Mouse (Mus musculus) layer of hippocampus, postnatal 36 days (tissue): ENCODE measurements around the gene C1ql1. TPM values are rescaled to one million over a fixed set of nuclear protein-coding genes. Genes with fewer than 3 reads are reported as not detected.
"Not testable (repeated sequence)": the region's sequence is repeated elsewhere in the genome, so short reads cannot be mapped to it uniquely, and the experiment has no call there.

Experiments used
- DNase-seq, 2 experiments: peaks; one replicate each; pipeline ENCODE4 v3.0.0; 2022
- total RNA-seq, 2 experiments: library from RNA; stranded (reverse); gene quantifications; 2 replicates each; pipeline ENCODE4 v1.2.3; 2021

C1ql1 gene
- 10 to 100 TPM; 16.2 to 18.2 TPM for total RNA-seq

DNA sequence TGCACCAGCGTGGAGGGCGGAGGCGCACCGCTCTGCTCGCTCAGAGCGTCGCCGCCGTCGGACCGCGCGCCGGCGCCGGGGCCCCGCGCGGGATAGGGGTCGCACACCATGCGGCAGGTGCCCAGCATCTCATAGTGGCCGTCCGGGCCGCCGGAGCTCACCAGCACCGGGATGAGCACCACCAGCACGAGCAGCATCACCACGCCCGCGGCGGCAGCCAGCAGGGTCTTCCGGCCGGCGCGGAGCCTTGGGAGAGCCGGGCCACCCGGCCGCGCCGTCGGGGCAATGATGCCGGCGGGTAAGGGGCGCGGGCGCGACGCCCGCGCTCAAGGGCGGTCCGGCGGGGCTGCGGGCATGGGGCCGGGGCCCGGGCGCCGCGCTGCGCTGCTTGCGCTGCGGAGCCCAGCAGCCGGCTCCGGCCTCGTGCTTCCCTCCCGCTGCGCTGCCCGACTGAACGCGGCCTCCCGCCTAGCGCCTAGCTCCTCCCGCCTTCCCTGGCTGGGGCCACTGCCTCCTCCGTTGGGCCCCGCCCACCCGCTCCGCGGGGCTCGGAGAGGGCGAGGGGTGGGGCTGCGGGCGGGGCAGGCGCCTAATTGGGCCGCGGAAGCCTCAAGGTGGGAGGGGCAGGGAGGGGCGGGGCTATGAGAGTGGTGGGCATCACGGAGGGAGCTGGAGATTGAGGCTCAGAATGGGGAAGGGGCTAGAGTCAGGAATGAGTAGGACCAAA lies at the start of gene C1ql1:
Gene C1ql1 (minus strand): TSS at position 424 of the 727 bp plus-strand sequence.
- peak; percentile 63 to 76 for DNase-seq

DNA sequence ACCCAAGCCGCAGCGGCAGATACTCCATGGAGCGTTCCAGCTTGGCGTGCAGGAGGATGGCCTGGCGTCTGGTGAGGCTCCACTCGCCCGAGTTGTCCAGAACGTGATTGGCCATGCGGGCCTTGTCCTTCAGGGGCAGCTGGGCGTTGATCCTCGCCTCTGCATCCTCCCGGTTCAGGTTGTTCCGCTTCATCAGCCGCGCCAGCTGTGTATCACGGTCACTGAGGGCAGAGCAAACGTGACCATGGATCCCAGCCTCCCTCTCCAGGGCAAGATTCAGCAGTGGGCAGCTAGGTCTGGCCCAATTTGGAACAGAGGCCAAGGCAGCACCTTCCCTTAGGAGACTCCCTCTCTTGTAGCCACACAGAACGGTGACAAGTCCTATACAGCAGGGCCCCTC lies 48.5 kb upstream of the C1ql1 start:
- DNase-seq, result no peak

DNA sequence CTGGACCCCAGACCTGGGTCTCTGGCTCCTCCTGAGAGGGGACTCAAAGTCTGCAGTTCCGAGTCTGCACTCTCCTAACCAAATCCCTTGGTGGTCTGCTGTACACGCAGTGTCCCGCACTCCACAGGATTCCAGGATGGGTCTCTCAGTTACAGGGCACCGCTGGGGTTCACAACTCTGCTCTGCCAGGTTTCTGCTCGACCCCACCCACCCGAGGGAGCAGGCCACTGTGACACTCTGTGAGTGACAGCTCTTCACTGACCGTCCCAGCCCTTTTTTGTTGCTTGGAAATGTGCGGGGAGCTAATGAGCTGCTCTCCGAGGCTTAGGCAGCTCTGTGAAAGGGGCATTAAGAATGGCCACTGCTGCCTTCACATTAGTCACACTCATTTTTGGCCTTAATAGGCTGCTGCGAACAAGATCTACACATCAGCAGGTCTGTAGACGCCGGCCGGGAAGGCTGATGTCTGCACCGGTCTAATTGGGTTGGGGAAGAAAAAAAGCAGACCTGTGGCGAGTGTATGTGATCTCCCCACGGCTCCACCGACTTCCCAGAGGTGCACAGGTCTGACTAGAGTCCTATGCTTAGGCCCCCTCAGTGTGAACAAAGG lies 47.0 kb upstream of the C1ql1 start:
- no peak for DNase-seq

DNA sequence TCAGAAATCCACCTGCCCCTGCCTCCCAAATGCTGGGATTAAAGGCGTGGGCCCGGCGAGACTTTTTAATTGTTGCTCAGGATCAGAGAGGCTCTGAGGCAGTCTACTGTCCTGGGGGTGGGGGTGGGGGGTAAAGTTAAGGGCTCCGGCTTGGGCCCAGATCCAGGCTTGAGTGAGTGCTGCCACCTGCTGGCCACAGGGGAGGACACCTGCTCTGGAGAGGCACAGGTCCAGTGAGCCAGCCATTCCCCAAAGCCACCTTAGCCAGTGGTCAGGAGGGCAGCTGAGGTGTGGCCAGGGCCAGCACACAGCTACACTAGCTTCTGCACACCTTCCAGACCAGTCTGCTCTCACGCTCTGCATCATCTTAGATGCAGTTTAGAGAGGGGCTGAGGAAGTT lies 46.5 kb upstream of the C1ql1 start:
- DNase-seq, result peak; percentile 62 to 64

DNA sequence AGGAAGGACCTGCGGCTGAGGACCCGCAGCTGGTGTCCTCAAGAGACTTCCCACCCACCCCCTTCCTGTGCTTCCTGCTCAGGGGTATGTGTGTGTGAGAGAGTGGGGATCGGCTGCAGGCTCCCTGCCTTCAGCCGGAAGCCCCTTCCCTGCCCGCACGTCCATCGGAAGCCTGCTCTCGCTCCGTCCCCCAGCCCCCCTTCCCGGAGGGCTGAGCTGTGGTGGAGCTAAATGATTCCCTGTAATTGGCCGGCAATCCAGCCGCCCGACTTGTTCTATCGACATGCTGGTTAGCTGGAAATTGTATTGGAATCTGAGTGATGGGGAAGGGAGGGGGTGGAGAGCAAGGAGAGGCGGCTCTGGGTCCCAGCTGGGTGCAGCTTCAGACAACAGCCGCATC lies 45.2 kb upstream of the C1ql1 start:
- no peak for DNase-seq

DNA sequence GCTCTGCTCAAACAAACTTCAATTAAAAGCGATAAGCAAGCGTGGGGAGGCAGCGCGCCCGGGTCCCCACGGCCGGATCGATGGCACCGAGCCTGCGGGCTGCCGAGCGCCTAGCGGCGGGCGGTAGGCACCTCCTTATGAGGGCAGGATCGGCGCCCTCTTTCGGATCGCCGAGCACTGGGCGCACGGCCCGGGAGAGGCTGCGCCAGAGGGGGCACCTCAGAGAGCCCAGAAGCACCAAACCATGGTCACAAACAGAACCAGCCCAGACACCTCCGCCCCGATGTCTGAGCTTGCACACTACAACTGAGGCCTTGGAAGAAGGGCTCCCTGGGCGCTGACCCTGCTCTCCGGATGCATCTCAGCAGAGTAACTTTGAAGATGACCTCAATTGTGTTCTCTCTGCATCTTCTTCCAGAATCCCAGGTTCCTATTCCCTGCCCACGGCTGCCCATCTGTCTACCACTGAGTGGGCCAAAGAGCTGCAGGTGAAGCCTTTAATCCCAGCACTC lies 43.7 kb upstream of the C1ql1 start:
- DNase-seq, result peak; percentile 59 to 63

DNA sequence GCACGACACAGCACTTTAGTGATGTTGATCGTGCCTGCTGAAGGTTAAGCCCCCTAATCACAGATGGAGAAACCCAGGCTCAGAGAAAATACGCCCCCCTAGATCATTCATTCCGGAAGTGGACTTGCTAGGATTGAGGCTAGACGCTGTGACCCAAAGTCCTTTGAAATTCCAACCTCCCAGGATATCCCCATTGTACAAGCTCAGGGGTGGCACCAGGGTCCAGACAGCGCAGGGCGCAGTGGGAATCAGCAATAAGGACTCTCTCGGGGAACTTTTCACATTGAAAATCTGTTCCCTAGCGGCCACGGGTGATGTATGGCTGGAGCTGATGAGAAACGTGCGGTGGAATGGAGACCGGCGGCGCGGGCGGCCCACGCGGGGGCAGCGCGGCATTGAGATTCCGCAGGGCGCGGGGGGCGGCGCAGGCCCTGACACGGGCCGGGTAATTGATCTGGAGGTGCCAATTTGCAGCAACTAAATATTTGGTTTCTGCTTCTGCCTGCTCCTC lies 43.2 kb upstream of the C1ql1 start:
- no peak for DNase-seq

DNA sequence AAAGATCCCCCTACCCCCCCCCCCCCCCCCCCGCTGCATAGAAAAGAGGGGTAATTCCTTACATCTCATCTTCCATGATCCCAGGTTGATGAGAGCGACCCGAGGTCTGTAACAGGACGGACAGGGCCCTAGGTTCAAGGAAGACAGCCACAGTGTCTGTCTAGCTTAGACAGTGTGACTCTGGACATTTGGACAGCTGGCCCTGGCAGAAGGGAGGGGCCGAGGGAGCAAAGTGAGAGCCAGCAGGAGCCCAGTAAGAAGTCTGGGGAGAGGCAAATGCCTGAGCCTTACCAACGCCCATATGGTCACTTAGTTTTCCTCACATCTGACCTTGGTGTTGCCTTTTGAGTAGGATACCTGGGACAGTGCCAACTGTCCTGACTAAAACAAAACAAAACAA lies 38.7 kb upstream of the C1ql1 start:
- no peak for DNase-seq

DNA sequence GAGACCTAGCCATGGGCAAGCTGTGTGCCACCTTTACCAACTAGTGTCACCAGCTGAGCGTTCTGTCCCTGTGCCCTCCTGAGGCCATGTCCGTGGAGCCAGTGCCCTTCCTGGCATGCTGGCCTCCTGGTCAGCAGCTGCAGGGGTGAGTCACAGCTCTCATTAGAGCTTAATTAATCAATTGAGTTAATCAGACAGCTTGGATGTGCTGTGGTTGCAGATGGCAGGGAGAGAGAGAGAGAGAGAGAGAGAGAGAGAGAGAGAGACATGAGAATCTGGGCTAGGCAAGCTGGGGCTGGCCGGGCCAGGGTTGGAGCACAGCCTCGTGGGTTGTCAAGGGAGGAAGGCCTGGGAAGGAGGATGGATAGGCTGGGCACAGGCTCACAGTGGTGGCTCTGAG lies 38.1 kb upstream of the C1ql1 start:
- no peak for DNase-seq

DNA sequence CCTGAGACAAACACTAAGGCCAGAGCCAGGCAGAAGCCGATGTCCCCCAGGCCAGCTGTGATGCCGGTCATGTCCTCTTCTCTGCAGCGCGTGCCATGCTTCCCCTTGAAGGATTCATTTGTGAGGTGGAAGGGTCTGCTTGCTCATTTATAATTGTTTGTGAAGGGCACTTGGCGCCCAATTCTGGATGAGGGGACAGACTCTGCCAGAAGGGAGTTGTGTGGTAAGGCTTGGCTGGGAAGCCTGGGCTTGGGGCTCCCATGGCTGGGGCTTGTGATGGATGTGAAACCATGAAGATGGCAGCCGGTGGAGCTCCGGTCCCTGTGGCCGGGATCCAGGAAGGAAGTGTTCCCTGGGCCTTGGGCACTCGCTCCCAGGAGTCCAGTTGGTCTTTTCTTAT lies 37.6 kb upstream of the C1ql1 start:
- DNase-seq, result no peak

DNA sequence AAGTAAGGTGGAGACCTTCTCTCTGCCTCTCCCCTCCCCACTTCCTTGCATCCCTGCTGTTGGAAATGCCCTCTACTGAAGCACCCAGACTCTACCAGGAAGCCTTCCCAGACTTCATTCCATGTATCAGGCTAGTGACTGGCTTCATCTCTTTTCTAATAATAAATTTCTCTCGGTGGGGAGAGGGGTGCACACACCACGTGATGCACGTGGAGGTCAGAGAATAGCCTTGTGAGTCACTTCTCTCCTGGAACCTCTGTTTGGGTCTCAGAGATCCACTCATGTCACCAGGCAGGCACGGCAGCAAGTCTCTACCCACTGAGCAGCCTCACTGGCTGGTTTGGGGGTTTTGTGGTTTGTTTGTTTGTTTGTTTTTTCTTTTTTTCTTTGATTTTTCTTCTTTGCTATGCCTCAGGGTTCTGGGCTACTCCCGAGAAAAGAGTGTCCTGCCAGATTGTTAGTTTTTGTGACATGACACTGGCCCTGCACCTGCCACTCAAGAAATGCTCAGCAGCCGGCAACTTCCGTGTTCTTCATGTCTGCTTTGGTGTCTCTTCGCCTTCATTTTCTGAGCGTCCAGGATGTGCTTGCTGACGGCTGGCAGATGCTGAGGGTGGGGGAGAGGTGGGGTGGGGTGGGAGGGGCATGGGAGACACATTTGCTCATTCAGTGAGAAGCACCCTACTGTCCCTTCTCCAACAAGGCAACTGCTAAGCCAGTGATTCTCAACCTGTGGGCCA lies 34.8 kb upstream of the C1ql1 start:
- no peak for DNase-seq

DNA sequence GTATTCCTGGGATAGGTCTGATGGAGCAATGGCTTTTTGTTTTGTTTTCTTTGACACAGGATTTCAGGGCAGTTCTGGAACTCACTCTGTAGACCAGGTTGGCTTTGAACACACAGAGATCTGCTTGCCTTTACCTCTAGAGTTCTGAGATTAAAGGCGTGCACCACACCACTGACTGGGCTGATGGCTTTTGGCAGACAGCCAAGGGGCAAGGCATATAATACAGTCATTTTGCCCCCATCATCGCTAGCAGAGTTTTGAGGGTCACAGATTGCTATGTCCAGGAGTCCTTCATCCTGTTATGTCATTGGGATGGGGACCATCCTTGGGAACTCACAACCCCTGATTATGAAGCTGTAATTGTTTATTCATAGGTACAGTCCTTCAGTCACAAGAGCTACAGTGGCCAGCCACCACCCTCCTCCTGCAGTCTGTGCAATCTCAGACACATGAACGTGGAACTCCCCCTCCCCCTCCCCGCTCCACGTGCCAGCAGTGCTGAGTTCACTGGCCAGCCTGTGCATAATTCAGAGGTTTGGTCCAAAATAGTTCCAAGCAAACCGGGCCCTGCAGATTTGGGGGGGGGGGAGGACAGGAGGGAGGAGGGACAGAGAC lies 31.7 kb upstream of the C1ql1 start:
- no peak for DNase-seq

DNA sequence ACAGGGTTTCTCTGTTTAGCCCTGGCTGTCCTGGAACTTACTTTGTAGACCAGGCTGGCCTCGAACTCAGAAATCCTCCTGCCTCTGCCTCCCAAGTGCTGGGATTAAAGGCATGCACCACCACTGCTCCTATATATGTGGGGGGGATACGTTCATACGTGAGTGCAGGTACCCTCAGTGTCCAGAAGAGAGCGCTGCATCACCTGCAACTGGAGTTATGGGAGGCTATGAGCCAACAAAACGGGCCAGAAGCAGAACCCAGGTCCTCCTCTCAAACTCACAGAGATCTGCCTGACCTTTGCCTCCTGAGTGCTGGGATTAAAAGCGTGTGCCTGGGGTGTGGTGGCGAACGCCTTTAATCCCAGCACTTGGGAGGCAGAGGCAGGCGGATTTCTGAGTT lies 29.5 kb upstream of the C1ql1 start:
- not testable (repeated sequence) for DNase-seq

DNA sequence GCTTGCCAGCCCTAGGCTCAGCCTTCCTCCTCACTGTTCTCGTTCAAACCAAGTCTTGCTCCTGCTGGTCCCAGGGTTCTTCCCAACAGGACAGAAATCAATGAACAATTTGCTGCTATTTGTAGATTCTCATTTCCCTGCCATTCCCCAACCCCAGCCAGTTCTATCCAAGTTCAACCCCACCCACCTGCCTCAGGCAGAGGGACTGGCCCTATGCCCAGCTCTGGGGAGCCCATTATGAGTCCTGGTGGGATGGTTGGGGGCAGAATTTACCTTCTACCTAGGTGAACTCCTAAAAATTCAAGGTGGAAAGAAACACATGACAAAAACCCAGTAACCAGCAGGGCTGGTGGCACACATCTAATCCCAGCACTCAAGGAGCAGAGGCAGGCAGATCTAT lies 25.8 kb upstream of the C1ql1 start:
- no peak for DNase-seq

DNA sequence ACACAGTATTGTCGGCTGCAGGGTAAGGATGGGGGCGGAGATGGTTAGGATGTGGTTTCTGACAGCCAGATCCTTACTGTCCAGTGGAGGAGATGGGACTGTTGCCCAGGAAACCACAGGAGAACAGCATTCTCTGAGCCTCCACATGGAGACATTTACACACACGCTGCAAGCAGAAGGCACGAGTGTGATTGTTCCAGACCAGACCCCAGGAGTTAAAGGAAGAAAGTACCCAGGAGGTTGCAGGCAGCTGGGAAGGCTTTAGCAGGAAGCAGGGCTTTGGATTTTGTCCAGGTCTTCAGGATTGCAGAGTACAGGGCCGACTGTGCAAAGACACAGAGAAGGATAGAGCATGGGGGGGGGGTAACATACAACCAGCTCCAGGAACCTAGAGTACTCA lies 25.1 kb upstream of the C1ql1 start:
- no peak for DNase-seq

DNA sequence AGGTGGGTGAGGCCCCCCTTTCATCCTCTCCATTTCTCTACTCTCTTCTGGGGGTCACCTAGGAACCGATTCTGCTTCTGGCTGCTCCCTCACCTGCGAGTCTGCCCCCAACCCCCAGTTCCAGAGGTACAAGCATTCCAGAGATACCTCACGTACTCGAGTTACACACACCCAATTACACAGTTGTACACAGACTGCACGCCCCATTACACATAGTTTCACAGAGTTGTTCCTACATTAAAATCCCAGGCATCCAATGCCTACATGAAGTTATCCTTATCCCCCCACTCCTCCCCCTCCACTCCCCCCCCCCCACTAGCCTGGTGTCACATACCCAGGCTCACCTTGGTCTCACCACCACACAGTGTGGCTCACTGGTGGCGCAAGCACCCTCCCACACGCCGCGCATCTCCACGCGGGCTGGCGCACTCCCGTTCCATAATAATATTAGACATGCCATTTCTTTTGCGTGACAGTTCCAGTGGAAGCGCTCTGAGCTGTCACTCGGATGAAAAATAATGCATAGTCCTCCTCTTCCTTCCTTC lies 18.1 kb upstream of the C1ql1 start:
- no peak for DNase-seq

DNA sequence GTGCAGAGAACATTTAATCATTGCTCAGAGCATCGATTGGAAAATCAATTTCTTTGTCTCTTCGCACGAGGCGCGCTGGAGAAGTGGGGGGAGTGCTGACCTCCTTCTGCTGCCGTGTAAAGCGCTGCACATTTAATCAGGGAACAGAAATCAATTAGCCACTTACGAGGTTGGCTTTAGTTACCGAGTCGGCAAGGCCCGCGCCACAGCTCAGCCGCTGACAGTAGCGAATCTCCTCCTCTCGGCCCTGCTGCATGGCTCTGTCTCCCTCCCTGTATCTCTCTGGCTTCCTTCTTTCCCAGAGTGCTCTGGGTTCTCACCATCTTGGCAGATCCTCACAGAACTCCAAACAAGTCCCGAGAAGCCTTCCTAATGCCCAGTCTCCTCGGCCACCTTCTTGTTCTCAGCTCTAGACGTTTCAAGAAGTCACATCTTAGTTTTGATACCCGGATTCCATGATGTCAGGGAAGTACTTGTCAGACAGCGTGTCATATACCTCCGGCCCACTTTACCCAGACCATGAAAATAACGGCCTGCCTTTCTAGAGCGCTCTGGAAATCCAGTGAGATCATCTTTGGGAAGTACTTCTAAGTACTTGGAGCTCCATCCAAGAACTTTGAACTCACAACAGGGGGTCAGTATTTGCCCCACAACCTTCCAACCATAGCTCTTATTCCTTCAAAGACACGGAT lies 17.5 kb upstream of the C1ql1 start:
- DNase-seq, result no peak

DNA sequence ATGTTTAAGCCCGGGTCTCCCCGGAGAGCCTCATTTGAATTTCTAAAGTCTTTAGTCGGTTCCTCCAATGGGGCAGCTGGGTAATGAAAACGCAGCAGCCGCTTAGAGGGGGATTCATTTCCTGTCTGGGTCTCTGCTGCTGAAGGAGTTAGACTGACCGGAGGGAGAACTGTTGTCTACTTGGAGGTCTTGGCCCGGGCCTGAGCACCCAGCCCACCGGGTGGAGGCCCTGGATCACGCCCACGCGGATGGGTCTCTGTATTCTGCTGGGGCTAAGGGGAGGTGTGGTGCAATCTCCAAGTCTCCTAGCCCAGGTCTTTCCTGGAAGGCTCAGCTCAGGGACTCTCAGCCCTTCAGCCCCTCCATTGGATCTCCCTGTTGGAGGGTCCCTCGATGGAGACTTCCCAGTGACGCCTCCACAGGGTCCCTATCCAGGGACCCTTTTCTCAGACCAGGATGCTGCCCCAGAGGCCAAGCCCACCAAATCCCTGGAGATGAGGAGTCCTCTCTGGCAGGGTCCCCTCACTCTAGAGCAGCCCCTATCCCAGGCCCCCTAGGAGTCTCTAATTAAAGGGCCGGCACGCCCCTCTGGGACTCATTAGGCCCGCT lies 16.9 kb upstream of the C1ql1 start:
- DNase-seq, result no peak

DNA sequence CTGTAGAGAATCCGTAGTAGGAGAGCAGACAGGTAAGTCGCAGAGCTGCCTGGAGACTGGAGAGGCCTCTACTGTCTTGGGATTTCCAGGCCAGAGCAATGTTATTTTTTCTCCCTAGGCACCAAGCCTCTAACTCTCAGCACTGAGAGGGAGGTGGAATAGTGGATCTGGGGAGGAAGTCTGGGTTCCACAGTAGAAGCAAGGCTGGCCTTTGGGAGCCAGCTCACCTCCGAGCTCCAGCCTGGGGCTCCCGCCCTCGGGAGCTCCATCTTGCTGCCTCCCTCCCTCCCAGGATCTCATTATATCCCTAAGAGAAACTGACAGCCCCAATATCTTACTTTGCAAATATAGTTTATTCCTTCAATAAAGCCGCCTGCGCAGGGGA lies 16.4 kb upstream of the C1ql1 start:
- DNase-seq, result no peak

DNA sequence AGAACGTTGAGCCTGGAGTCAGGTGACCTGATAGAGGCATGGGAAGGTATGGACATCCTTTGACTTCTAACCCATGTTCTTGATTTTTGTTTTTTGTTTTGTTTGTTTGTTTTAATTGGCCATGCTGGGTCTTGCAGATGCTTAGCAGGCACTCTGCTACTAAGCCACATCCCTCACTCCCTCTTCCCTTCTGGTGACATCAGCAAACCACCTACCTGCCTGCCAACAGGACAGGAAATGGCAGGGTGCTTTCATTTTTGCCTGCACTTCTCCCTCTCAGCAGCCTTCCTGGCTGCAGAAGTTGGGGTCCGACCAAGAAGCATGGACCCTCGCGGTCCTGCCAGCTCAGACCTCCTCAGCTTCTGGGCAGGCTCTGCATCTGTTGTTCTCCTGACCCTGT lies 14.6 kb upstream of the C1ql1 start:
- DNase-seq, result no peak

DNA sequence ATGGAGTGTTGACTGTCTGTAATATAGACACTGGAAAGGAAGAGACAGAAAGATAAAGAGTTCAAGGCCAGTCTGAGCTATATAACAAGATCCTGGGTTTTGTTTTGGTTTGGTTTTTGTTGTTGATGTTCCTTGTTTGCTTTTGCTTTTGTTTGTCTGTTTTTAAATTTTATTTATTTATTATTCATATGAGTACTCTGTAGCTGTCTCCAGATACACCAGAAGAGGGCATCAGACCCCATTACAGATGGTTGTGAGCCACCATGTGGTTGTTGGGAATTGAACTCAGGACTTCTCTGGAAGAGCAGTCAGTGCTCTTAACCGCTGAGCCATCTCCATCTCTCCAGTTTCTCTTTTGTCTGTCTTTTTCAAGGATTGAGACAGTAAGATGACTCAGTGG lies 12.4 kb upstream of the C1ql1 start:
- no peak for DNase-seq

DNA sequence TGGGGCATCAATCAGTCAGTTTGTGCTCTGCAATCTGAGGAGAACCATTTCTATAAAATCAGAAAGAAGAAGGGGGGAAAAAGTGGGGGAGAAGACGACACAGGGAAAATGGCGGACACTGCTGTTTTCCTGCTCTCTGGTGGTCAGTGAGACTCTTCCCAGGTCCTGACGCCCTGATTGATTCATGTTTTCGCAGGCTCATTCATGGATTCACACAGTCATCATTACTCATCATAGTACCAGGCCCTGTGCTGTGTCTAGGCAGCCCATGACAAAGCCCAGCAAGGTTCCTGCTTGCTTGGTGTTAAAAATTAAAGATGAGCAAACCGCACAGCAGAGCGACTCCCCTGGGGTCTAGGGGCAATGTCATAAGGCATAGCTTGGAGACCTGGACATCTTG lies 11.9 kb upstream of the C1ql1 start:
- DNase-seq, result no peak
